Mouse (Mus musculus): ENCODE measurements around the gene Chst1. TPM values are rescaled to one million over a fixed set of nuclear protein-coding genes. Genes with fewer than 3 reads are reported as not detected.
A peak's percentile ranks its signal among the peaks of the same experiment; 100 is the strongest.

The Chst1 gene
- polyA plus RNA-seq, 1 experiment from 2014 or later, result 26.1 TPM

DNA sequence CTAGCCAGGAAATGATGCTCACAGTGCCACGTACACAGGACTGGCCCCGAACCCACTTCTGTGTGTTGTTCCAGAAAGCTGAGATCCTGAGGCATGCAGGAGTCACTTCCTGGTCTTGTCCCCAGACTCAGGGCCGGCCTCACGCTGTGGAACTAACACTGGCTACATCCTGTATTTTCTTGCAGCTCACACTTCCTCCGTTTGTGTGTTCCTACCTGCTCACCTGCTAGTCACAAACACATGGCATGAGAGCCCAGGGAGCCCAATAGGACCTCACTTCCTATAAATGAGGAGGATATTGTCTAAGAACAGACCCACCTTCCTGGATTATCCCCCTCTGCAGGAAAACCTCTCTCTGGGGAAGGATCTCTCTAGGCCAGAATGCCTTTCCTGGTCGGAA, 18.5 kb downstream of the Chst1 start:
- ATAC-seq (ENCODE audit: low FRiP score, low TSS enrichment), result no peak

DNA sequence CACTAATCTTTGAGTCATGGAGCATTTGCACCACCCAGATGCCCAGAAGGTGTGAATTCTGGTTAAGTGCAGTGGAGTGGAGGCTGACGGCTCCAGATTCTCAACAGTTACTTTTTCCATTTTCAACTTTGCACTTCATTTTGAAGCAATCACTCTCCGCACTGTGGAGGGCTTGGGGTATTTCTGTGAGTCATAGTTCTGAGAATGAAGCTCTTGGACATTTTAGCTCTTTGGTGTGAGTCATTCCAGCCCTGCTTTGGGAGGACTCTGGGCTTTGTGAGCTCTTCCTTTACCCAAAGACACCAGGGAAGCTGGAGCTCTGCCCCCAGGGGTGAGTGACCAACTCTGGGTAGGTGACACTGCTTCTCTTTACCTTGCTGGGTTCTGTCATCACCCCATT, 28.1 kb downstream of the Chst1 start:
- H3K9me3 ChIP-seq (ENCODE audit: control insufficient read depth, low read length), result no peaks in the 10 kb centered on the region
- DNase-seq (no peak), ATAC-seq (ENCODE audit: low FRiP score, low TSS enrichment) (no peak)
- no peak overlapping the region for H3K27ac ChIP-seq (replicated peaks; ENCODE audit: low read depth, low read length)
- H3K36me3 ChIP-seq (ENCODE audit: control insufficient read depth, insufficient read depth, low read length), result no peaks in the 10 kb centered on the region
- no peak overlapping the region for H3K9ac ChIP-seq (replicated peaks; ENCODE audit: low read length)
- H3K27me3 ChIP-seq (ENCODE audit: control insufficient read depth, insufficient read depth, low read length), result no peaks in the 10 kb centered on the region
- H3K4me1 ChIP-seq (ENCODE audit: control insufficient read depth, insufficient read depth, low read length), result 0 out of 2 replicates have a peak, but pooled peaks cover 5% of the 10 kb centered on the region
- no peak overlapping the region for H3K4me2 ChIP-seq (ENCODE audit: low read length)
- WGBS, result 93% methylated on average over 2 of the region's 2 CpGs
- H3K4me3 ChIP-seq (replicated peaks; ENCODE audit: low read depth, low read length), result no peak overlapping the region

More for the DNA sequence above, 18.5 kb downstream of the Chst1 start:
- no peak overlapping the region for H3K4me2 ChIP-seq (ENCODE audit: low read length)
- H3K4me1 ChIP-seq (ENCODE audit: control insufficient read depth, insufficient read depth, low read length), result no peaks in the 10 kb centered on the region
- no peak overlapping the region for H3K27ac ChIP-seq (replicated peaks; ENCODE audit: low read depth, low read length)
- 82% methylated on average over 6 of the region's 6 CpGs for WGBS
- no peaks in the 10 kb centered on the region for H3K27me3 ChIP-seq (ENCODE audit: control insufficient read depth, insufficient read depth, low read length)
- H3K9me3 ChIP-seq (ENCODE audit: control insufficient read depth, low read length), result no peaks in the 10 kb centered on the region
- no peak for DNase-seq
- no peak overlapping the region for H3K4me3 ChIP-seq (replicated peaks; ENCODE audit: low read depth, low read length)
- H3K36me3 ChIP-seq (ENCODE audit: control insufficient read depth, insufficient read depth, low read length), result peaks cover 19% of the 10 kb centered on the region
- no peak overlapping the region for H3K9ac ChIP-seq (replicated peaks; ENCODE audit: low read length)

DNA sequence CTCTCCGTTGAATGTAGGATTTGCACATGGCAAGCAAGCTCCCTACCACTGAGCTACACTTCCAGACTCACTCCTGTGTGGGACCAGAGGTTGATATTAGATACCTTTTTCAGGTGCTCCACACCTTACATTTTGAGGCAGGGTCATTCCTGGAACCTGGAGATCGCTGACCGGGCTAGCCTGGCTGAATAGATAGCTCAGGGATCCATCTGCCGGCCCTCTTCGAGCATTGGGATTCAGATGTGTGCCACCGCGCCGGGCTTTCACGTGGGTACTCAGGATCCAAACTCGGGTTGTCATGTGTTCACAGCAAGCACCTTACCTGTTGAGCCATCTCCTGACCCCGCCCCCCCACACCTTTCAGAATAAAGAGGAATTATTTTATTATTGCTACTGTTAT, 31.3 kb downstream of the Chst1 start:
- no peak overlapping the region for H3K27ac ChIP-seq (replicated peaks; ENCODE audit: low read depth, low read length)
- ATAC-seq (ENCODE audit: low FRiP score, low TSS enrichment) (no peak), DNase-seq (no peak)
- H3K4me3 ChIP-seq (replicated peaks; ENCODE audit: low read depth, low read length), result no peak overlapping the region
- no peaks in the 10 kb centered on the region for H3K27me3 ChIP-seq (ENCODE audit: control insufficient read depth, insufficient read depth, low read length)
- 0 out of 2 replicates have a peak, but pooled peaks cover 5% of the 10 kb centered on the region for H3K4me1 ChIP-seq (ENCODE audit: control insufficient read depth, insufficient read depth, low read length)
- no peaks in the 10 kb centered on the region for H3K9me3 ChIP-seq (ENCODE audit: control insufficient read depth, low read length)
- no peak overlapping the region for H3K4me2 ChIP-seq (ENCODE audit: low read length)
- 94% methylated on average over 11 of the region's 11 CpGs for WGBS
- no peak overlapping the region for H3K9ac ChIP-seq (replicated peaks; ENCODE audit: low read length)
- H3K36me3 ChIP-seq (ENCODE audit: control insufficient read depth, insufficient read depth, low read length), result no peaks in the 10 kb centered on the region

DNA sequence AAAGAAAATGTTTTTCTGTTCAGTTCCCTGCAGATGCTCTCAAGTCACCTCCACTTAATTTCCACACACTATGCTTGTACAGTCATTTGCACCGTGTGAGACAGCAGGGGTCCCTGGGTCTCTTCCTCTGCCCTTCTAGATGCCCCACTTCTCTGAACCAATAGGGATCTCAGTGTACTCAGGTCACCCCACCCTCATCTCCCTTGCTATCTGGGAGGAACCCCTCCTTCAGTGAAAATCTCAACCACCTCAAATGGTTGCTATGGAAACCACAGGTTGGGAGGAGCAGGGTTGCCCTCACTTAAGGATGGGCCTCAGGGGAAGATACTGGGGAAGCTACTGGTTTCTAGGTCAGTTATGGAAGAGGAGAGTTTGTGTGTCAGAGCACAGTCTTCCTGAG, 32.5 kb downstream of the Chst1 start:
- no peaks in the 10 kb centered on the region for H3K36me3 ChIP-seq (ENCODE audit: control insufficient read depth, insufficient read depth, low read length)
- H3K27ac ChIP-seq (replicated peaks; ENCODE audit: low read depth, low read length), result no peak overlapping the region
- H3K9ac ChIP-seq (replicated peaks; ENCODE audit: low read length), result no peak overlapping the region
- ATAC-seq (ENCODE audit: low FRiP score, low TSS enrichment) (no peak), DNase-seq (peak; percentile 25)
- no peaks in the 10 kb centered on the region for H3K9me3 ChIP-seq (ENCODE audit: control insufficient read depth, low read length)
- H3K4me1 ChIP-seq (ENCODE audit: control insufficient read depth, insufficient read depth, low read length), result 0 out of 2 replicates have a peak, but pooled peaks cover 5% of the 10 kb centered on the region
- 47% methylated on average over 1 of the region's 1 CpGs for WGBS
- no peak overlapping the region for H3K4me2 ChIP-seq (ENCODE audit: low read length)
- no peak overlapping the region for H3K4me3 ChIP-seq (replicated peaks; ENCODE audit: low read depth, low read length)
- no peaks in the 10 kb centered on the region for H3K27me3 ChIP-seq (ENCODE audit: control insufficient read depth, insufficient read depth, low read length)

DNA sequence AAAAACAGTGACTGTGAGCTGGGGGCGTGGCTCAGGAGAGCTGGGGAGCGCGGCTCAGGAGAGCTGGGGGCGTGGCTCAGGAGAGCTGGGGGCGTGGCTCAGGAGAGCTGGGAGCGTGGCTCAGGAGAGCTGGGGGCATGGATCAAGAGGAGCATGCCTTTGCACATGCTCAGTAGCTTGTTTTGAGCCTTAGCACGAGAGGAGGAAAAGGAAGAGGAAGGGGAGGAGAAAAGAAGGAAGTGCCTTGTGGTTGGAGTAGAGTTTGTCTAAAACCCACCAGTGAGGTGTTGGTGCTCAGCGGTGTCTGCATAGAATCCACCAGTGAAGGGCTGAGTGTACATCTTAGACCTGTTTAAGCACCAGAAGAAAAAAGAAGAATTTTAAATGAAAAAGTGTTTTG, 41.0 kb downstream of the Chst1 start:
- Histone ChIP-seq H3K9me3 (ENCODE audit: control insufficient read depth, low read length) (no peaks in the 10 kb centered on the region), H3K4me2 (ENCODE audit: low read length) (no peak overlapping the region), H3K36me3 (ENCODE audit: control insufficient read depth, insufficient read depth, low read length) (no peaks in the 10 kb centered on the region), H3K4me1 (ENCODE audit: control insufficient read depth, insufficient read depth, low read length) (no peaks in the 10 kb centered on the region), H3K9ac (replicated peaks; ENCODE audit: low read length) (no peak overlapping the region), H3K4me3 (replicated peaks; ENCODE audit: low read depth, low read length) (no peak overlapping the region), H3K27me3 (ENCODE audit: control insufficient read depth, insufficient read depth, low read length) (no peaks in the 10 kb centered on the region), H3K27ac (replicated peaks; ENCODE audit: low read depth, low read length) (no peak overlapping the region)
- DNase-seq (no peak), ATAC-seq (ENCODE audit: low FRiP score, low TSS enrichment) (no peak)
- 30% methylated on average over 8 of the region's 8 CpGs for WGBS

DNA sequence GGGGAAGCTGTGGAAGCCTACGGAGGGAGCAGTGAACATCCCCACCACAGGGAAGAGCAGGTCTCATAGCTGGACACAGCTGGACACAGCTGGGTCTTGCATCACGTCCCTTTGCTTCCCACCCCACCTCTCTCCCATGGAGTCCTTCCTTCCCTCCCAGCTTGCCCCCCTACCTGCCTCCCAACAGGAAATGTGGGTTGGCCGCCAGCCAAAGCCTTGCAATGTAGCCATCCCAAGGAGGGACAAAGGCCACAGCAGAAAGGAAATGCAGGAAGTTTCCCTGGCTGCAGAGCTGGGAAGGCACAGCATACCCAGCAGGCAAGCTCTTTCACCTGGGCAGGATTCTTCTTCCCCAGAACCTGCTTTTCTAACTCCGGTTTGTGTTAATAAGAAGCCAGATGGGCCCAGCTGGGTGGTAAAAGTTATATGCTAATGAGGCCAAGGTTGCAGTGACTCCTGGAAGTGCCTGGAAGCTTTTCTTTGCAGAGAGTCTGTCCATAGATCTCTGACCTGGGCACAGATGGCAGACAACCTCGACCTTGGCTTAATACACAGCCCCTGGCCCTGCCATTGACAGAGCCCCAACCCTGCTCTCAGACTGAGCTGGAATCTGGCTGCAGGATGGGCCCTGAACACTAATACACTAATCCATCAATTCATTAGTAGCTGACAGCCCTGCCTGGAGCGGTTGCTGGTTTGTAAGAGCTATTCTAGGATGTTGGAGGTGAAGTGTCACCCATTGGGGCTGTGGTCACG, 46.0 kb downstream of the Chst1 start:
- Histone ChIP-seq H3K36me3 (ENCODE audit: control insufficient read depth, insufficient read depth, low read length) (no peaks in the 10 kb centered on the region), H3K4me1 (ENCODE audit: control insufficient read depth, insufficient read depth, low read length) (no peaks in the 10 kb centered on the region), H3K27me3 (ENCODE audit: control insufficient read depth, insufficient read depth, low read length) (no peaks in the 10 kb centered on the region), H3K4me3 (replicated peaks; ENCODE audit: low read depth, low read length) (no peak overlapping the region), H3K27ac (replicated peaks; ENCODE audit: low read depth, low read length) (no peak overlapping the region), H3K4me2 (ENCODE audit: low read length) (no peak overlapping the region), H3K9ac (replicated peaks; ENCODE audit: low read length) (no peak overlapping the region), H3K9me3 (ENCODE audit: control insufficient read depth, low read length) (no peaks in the 10 kb centered on the region)
- WGBS, result 60% methylated on average over 7 of the region's 7 CpGs
- DNase-seq (peak; percentile 18), ATAC-seq (ENCODE audit: low FRiP score, low TSS enrichment) (no peak)

DNA sequence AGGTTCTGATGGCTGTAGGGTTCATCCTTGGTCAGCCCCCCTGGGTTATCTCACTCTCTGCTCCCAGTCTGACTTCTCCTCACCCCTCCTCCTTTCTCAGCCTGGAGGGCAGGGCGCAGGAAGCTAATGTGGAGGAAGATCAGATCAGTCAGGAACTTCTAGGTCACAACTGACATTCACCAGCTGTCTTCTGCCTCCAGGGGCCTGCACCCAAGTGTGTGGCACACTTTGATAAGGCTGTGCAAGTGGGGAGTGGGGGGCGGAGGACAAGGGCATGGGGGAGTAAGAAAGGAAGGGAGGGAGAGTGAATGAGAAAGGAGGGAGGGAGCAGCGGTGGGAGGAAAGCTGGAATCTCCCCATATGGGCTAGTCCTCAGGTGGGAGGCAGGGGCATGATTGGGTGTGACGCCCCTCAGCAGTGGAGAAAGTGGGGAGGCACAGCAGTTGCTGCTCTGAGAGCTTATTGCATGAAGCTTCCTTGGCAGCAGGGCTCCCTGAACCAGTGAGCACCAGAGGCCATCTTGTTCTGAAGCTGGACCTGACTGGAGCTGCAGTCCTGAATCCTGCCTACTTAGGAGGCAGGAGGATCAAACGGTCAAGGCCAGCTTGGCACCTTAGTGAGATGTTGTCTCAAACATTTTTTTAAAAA, 49.8 kb downstream of the Chst1 start:
- H3K27ac ChIP-seq (replicated peaks; ENCODE audit: low read depth, low read length), result no peak overlapping the region
- H3K9me3 ChIP-seq (ENCODE audit: control insufficient read depth, low read length), result no peaks in the 10 kb centered on the region
- H3K4me2 ChIP-seq (ENCODE audit: low read length), result no peak overlapping the region
- no peak overlapping the region for H3K4me3 ChIP-seq (replicated peaks; ENCODE audit: low read depth, low read length)
- WGBS, result 68% methylated on average over 5 of the region's 5 CpGs
- H3K36me3 ChIP-seq (ENCODE audit: control insufficient read depth, insufficient read depth, low read length), result no peaks in the 10 kb centered on the region
- no peaks in the 10 kb centered on the region for H3K27me3 ChIP-seq (ENCODE audit: control insufficient read depth, insufficient read depth, low read length)
- DNase-seq (no peak), ATAC-seq (ENCODE audit: low FRiP score, low TSS enrichment) (no peak)
- no peaks in the 10 kb centered on the region for H3K4me1 ChIP-seq (ENCODE audit: control insufficient read depth, insufficient read depth, low read length)
- no peak overlapping the region for H3K9ac ChIP-seq (replicated peaks; ENCODE audit: low read length)

DNA sequence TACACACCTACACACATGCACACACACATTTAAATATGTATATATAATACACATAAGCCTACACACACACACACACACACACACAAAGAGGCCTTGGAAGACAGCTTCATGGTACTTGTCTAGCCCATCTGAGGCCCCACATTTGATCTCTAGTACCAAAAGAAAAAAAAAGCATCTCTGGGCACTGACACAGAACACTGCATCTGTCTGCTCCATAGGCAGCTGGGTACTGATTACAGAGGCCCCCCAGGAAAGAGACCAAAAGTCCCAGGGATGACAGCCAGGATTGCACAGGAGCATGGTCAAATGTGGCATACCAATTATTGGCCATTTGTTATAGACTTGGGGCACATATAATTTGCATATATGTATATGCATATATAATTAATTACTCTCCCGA, 50.9 kb downstream of the Chst1 start:
- no peak overlapping the region for H3K27ac ChIP-seq (replicated peaks; ENCODE audit: low read depth, low read length)
- WGBS, result 66% methylated on average over 1 of the region's 1 CpGs
- ATAC-seq (ENCODE audit: low FRiP score, low TSS enrichment), result no peak
- no peak overlapping the region for H3K4me2 ChIP-seq (ENCODE audit: low read length)
- H3K36me3 ChIP-seq (ENCODE audit: control insufficient read depth, insufficient read depth, low read length), result no peaks in the 10 kb centered on the region
- no peak overlapping the region for H3K9ac ChIP-seq (replicated peaks; ENCODE audit: low read length)
- H3K27me3 ChIP-seq (ENCODE audit: control insufficient read depth, insufficient read depth, low read length), result no peaks in the 10 kb centered on the region
- no peak overlapping the region for H3K4me3 ChIP-seq (replicated peaks; ENCODE audit: low read depth, low read length)
- H3K9me3 ChIP-seq (ENCODE audit: control insufficient read depth, low read length), result no peaks in the 10 kb centered on the region
- no peak for DNase-seq
- no peaks in the 10 kb centered on the region for H3K4me1 ChIP-seq (ENCODE audit: control insufficient read depth, insufficient read depth, low read length)

DNA sequence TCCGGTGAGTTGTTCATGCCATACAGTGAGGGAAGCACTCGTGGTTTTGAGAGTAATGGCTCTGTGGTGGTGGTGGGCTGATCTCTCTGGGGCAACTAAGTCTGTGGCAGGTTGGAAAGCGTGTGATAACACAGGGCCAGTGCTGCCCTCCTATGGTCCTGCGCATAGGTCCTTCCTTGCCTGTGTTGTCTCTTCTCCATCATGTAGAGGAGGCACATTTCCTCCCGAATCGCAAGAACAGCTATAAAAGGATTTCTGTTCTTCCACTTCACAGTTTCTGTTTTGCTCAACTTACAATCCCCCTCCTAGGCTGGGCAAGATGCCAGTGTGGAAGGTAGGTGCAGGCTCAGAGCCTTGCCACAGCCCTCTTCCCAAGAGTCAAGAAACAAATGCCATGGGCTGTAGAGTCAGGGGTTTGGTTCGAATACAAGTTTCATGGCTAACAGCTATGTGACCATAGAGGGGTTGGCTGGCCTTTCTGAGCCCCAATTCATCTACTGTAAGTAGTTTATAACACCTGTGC, 51.8 kb downstream of the Chst1 start:
- Histone ChIP-seq H3K36me3 (ENCODE audit: control insufficient read depth, insufficient read depth, low read length) (no peaks in the 10 kb centered on the region), H3K27me3 (ENCODE audit: control insufficient read depth, insufficient read depth, low read length) (no peaks in the 10 kb centered on the region), H3K4me2 (ENCODE audit: low read length) (no peak overlapping the region), H3K9ac (replicated peaks; ENCODE audit: low read length) (no peak overlapping the region), H3K9me3 (ENCODE audit: control insufficient read depth, low read length) (no peaks in the 10 kb centered on the region), H3K27ac (replicated peaks; ENCODE audit: low read depth, low read length) (no peak overlapping the region), H3K4me1 (ENCODE audit: control insufficient read depth, insufficient read depth, low read length) (no peaks in the 10 kb centered on the region), H3K4me3 (replicated peaks; ENCODE audit: low read depth, low read length) (no peak overlapping the region)
- WGBS, result 86% methylated on average over 7 of the region's 7 CpGs
- no peak for ATAC-seq (ENCODE audit: low FRiP score, low TSS enrichment)
- DNase-seq, result no peak

All from midbrain, embryonic 14.5 days (tissue).